Mouse (Mus musculus): ENCODE measurements at regions not wholly inside any gene's neighbourhood (a gene's known extent, or its start where the extent isn't known, plus 50 kb on each side); places are given as distances from the start of the nearest gene placed in this dataset.

DNA sequence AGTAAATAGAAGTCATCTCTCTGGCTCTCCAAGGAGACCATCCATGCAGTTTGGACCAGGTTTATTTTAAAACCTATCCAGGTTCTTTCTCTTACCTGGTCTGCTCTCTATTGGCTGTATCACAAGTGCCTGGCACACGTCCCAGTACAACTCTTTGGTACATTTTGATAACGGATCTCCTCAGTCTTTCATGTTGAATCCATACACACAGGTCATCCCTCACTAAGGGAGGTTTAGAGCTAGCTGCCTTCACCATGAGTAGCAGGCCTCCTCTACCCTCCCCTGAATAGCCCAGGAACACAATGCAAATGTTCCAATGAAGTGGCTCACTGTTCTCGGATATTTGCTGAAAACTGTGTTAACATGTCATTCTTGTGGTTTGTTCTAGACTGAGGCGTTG, 84.2 kb upstream of the Pcgf5 start:
- Histone ChIP-seq H3K36me3 (ENCODE audit: control insufficient read depth, insufficient read depth, low read length) (no peaks in the 10 kb centered on the region), H3K4me1 (ENCODE audit: control insufficient read depth, insufficient read depth, low read length) (no peaks in the 10 kb centered on the region), H3K9ac (replicated peaks; ENCODE audit: low read depth, low read length) (no peak overlapping the region), H3K27me3 (ENCODE audit: control insufficient read depth, insufficient read depth, low read length) (no peaks in the 10 kb centered on the region), H3K9me3 (ENCODE audit: control insufficient read depth, low read depth, low read length) (no peaks in the 10 kb centered on the region), H3K27ac (ENCODE audit: low read length) (no peak overlapping the region), H3K4me2 (replicated peaks; ENCODE audit: low read depth, low read length) (no peak overlapping the region), H3K4me3 (ENCODE audit: low read depth, low read length) (no peak overlapping the region)
- WGBS, result 73% methylated on average over 4 of the region's 4 CpGs
- ATAC-seq (ENCODE audit: insufficient number of reproducible peaks, insufficient read depth, low FRiP score, low read depth), result no peak

DNA sequence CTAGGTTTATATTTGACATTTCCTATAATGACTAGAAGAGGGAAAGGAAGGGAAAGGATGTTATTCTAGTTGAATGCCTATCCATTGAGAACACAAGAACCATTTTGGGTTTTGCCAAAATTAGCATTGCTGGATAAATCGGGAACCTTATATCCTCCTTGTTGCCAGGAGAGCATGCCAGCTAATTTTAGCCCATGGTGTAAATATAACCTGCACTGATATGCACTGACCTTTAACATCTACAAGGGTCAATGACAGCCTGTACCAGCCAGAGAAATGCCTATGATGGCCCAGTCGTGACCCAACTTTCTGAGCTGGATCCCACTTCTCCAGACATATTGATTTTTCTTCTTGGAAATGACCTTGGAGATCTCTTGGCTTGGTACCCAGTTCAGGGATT, 83.7 kb upstream of the Pcgf5 start:
- 79% methylated on average over 2 of the region's 2 CpGs for WGBS
- Histone ChIP-seq H3K4me2 (replicated peaks; ENCODE audit: low read depth, low read length) (no peak overlapping the region), H3K4me3 (ENCODE audit: low read depth, low read length) (no peak overlapping the region), H3K4me1 (ENCODE audit: control insufficient read depth, insufficient read depth, low read length) (no peaks in the 10 kb centered on the region), H3K9me3 (ENCODE audit: control insufficient read depth, low read depth, low read length) (no peaks in the 10 kb centered on the region), H3K27me3 (ENCODE audit: control insufficient read depth, insufficient read depth, low read length) (no peaks in the 10 kb centered on the region), H3K36me3 (ENCODE audit: control insufficient read depth, insufficient read depth, low read length) (no peaks in the 10 kb centered on the region), H3K27ac (ENCODE audit: low read length) (no peak overlapping the region), H3K9ac (replicated peaks; ENCODE audit: low read depth, low read length) (no peak overlapping the region)
- no peak for ATAC-seq (ENCODE audit: insufficient number of reproducible peaks, insufficient read depth, low FRiP score, low read depth)

DNA sequence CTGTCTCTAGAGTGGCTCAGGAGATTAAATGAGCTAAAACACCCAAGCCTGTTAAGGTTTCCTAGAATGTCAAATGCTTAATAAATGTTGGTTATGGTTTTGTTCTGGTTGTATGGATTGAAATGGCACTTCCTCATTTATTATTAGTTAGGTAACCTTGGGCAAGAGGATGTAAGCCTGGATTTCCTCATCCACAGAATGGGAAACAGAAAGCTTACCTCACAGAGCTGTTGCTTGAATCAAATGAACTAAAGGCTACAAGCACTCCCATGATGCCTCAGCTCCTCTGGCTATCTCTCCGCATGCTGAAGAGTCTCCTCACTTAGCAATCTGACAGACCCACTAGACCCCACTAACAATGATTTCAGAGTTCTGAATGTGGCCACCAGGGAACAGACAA, 82.8 kb upstream of the Pcgf5 start:
- Histone ChIP-seq H3K36me3 (ENCODE audit: control insufficient read depth, insufficient read depth, low read length) (no peaks in the 10 kb centered on the region), H3K9me3 (ENCODE audit: control insufficient read depth, low read depth, low read length) (no peaks in the 10 kb centered on the region), H3K4me3 (ENCODE audit: low read depth, low read length) (no peak overlapping the region), H3K4me2 (replicated peaks; ENCODE audit: low read depth, low read length) (no peak overlapping the region), H3K27ac (ENCODE audit: low read length) (no peak overlapping the region), H3K4me1 (ENCODE audit: control insufficient read depth, insufficient read depth, low read length) (no peaks in the 10 kb centered on the region), H3K9ac (replicated peaks; ENCODE audit: low read depth, low read length) (no peak overlapping the region), H3K27me3 (ENCODE audit: control insufficient read depth, insufficient read depth, low read length) (no peaks in the 10 kb centered on the region)
- ATAC-seq (ENCODE audit: insufficient number of reproducible peaks, insufficient read depth, low FRiP score, low read depth), result no peak
- WGBS, result 91% methylated on average over 1 of the region's 1 CpGs

DNA sequence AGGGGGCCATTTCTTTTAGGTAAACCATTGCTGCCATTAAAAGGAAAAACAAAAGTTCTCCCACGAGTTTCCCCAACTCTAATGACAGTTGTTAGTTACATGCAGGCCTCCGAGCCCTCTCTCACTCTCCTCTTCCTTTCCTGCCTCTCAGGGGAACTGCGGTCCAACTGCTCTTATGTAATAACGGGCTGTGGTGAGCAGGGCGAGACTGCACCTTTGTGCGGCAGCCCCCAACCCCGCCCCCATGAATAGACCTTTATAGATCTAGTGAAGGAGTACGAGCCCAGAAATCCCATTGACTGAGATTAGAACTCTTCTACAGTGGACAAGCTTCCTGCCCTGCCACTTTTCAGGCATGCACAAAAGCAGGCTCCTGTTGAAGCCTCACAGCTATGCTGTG, 81.8 kb upstream of the Pcgf5 start:
- no peaks in the 10 kb centered on the region for H3K36me3 ChIP-seq (ENCODE audit: control insufficient read depth, insufficient read depth, low read length)
- no peak overlapping the region for H3K9ac ChIP-seq (replicated peaks; ENCODE audit: low read depth, low read length)
- 69% methylated on average over 8 of the region's 8 CpGs for WGBS
- no peaks in the 10 kb centered on the region for H3K27me3 ChIP-seq (ENCODE audit: control insufficient read depth, insufficient read depth, low read length)
- no peak for ATAC-seq (ENCODE audit: insufficient number of reproducible peaks, insufficient read depth, low FRiP score, low read depth)
- no peak overlapping the region for H3K27ac ChIP-seq (ENCODE audit: low read length)
- no peaks in the 10 kb centered on the region for H3K4me1 ChIP-seq (ENCODE audit: control insufficient read depth, insufficient read depth, low read length)
- H3K4me3 ChIP-seq (ENCODE audit: low read depth, low read length), result no peak overlapping the region
- no peak overlapping the region for H3K4me2 ChIP-seq (replicated peaks; ENCODE audit: low read depth, low read length)
- no peaks in the 10 kb centered on the region for H3K9me3 ChIP-seq (ENCODE audit: control insufficient read depth, low read depth, low read length)

DNA sequence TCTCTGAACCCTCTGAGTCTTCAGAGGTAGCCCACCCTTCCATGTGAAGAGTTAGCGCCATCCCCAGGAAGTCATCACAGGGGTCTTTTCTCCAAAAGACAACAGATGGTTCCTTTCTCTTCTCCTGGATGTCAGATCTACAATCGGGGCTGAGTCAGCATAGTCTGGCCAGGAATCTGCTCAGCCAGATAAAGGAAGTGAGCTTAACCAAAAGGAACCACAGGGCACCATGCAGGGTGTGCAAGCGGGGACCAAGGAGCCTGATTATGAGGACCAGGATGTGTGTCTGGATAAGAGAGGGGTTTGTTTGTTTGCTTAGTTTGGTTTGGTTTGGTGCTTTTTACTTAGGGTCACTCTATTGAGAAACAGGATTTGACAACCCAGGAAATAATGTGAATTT, 74.6 kb upstream of the Pcgf5 start:
- no peak overlapping the region for H3K4me2 ChIP-seq (replicated peaks; ENCODE audit: low read depth, low read length)
- H3K27ac ChIP-seq (ENCODE audit: low read length), result no peak overlapping the region
- WGBS, result 49% methylated on average over 3 of the region's 3 CpGs
- no peaks in the 10 kb centered on the region for H3K9me3 ChIP-seq (ENCODE audit: control insufficient read depth, low read depth, low read length)
- no peak for ATAC-seq (ENCODE audit: insufficient number of reproducible peaks, insufficient read depth, low FRiP score, low read depth)
- H3K4me1 ChIP-seq (ENCODE audit: control insufficient read depth, insufficient read depth, low read length), result no peaks in the 10 kb centered on the region
- H3K4me3 ChIP-seq (ENCODE audit: low read depth, low read length), result no peak overlapping the region
- no peak overlapping the region for H3K9ac ChIP-seq (replicated peaks; ENCODE audit: low read depth, low read length)
- H3K36me3 ChIP-seq (ENCODE audit: control insufficient read depth, insufficient read depth, low read length), result no peaks in the 10 kb centered on the region
- no peaks in the 10 kb centered on the region for H3K27me3 ChIP-seq (ENCODE audit: control insufficient read depth, insufficient read depth, low read length)

DNA sequence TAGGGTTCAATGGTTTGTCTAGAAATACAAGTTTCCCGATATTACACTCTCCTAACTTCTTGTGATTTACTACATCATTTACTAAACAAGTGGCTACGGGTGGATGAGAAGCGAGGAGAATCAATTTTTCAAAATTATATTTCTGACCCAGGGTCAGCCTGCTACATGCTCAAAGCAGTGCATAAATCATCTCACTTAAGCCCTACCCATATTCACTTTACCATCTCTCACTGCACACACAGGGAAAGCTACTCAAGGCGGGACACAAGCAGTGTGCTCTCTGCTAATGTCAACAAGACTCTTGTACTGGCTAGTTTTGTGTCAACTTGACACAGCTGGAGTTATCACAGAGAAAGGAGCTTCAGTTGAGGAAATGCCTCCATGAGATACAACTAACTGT, 62.6 kb upstream of the Pcgf5 start:
- no peak overlapping the region for H3K4me2 ChIP-seq (replicated peaks; ENCODE audit: low read depth, low read length)
- H3K27ac ChIP-seq (ENCODE audit: low read length), result no peak overlapping the region
- no peaks in the 10 kb centered on the region for H3K36me3 ChIP-seq (ENCODE audit: control insufficient read depth, insufficient read depth, low read length)
- H3K9ac ChIP-seq (replicated peaks; ENCODE audit: low read depth, low read length), result no peak overlapping the region
- H3K4me3 ChIP-seq (ENCODE audit: low read depth, low read length), result no peak overlapping the region
- ATAC-seq (ENCODE audit: insufficient number of reproducible peaks, insufficient read depth, low FRiP score, low read depth), result no peak
- no peaks in the 10 kb centered on the region for H3K4me1 ChIP-seq (ENCODE audit: control insufficient read depth, insufficient read depth, low read length)
- no peaks in the 10 kb centered on the region for H3K27me3 ChIP-seq (ENCODE audit: control insufficient read depth, insufficient read depth, low read length)
- 53% methylated on average over 4 of the region's 4 CpGs for WGBS
- H3K9me3 ChIP-seq (ENCODE audit: control insufficient read depth, low read depth, low read length), result no peaks in the 10 kb centered on the region

DNA sequence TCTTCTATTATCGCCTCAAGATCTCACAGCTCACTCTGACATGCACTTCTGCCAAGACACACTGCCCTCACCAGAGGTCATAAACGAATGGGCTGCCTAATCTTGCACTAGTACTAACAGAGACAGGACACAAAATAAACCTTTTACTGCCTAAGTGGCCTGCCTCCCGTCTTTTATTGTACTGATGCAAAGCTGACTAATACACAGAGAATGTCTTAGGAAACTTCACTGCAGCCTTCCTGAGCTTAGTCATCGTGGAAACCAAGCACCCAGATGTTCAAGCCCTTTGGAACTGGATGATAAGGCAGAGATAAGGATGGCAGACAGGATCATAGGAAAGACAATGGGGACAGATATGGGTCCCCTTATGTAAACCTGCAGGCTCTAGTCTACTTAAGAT, 57.3 kb upstream of the Pcgf5 start:
- no peak overlapping the region for H3K9ac ChIP-seq (replicated peaks; ENCODE audit: low read depth, low read length)
- no peak for ATAC-seq (ENCODE audit: insufficient number of reproducible peaks, insufficient read depth, low FRiP score, low read depth)
- no peak overlapping the region for H3K4me2 ChIP-seq (replicated peaks; ENCODE audit: low read depth, low read length)
- H3K9me3 ChIP-seq (ENCODE audit: control insufficient read depth, low read depth, low read length), result no peaks in the 10 kb centered on the region
- H3K36me3 ChIP-seq (ENCODE audit: control insufficient read depth, insufficient read depth, low read length), result no peaks in the 10 kb centered on the region
- WGBS, result 19% methylated on average over 4 of the region's 4 CpGs
- H3K4me3 ChIP-seq (ENCODE audit: low read depth, low read length), result no peak overlapping the region
- no peaks in the 10 kb centered on the region for H3K4me1 ChIP-seq (ENCODE audit: control insufficient read depth, insufficient read depth, low read length)
- no peaks in the 10 kb centered on the region for H3K27me3 ChIP-seq (ENCODE audit: control insufficient read depth, insufficient read depth, low read length)
- H3K27ac ChIP-seq (ENCODE audit: low read length), result no peak overlapping the region

DNA sequence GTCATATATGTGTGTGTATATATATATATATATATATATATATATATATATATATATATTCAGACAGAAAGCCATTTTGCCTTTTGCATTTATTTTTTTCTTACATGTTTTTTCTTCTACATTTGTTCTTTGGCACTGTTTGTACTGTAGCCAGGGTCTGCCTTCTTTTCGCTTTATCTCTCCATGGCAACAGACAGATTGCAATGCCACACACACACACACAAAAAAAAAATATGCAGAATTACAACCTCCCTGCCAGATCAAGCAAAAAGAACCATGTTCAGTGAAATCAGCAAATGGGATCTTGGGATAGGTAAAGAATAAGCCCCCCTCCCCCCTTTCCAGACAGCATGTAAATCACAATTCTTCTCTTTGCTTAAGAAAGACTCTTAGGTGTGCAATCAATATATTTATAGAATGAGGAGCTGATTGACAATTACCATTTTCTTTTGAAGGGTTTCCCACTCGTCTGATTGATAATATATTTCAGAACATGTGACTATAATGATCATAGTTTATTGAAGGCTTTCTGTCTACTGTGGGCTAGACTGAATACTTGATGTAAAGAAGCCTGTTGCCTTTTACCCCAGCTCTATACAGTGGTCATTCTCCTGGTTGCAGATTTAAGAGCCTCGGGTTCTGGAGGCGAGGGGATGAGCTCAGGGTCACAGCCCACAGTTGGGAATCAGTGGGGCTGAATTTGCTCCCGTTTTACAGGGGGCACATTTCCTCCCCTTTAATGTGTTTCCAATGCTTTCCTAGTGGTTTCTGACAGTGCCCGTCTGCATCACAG, 54.7 kb upstream of the Pcgf5 start:
- H3K4me3 ChIP-seq (ENCODE audit: low read depth, low read length), result no peak overlapping the region
- H3K27ac ChIP-seq (ENCODE audit: low read length), result no peak overlapping the region
- no peaks in the 10 kb centered on the region for H3K27me3 ChIP-seq (ENCODE audit: control insufficient read depth, insufficient read depth, low read length)
- no peak overlapping the region for H3K9ac ChIP-seq (replicated peaks; ENCODE audit: low read depth, low read length)
- no peak overlapping the region for H3K4me2 ChIP-seq (replicated peaks; ENCODE audit: low read depth, low read length)
- H3K4me1 ChIP-seq (ENCODE audit: control insufficient read depth, insufficient read depth, low read length), result no peaks in the 10 kb centered on the region
- H3K36me3 ChIP-seq (ENCODE audit: control insufficient read depth, insufficient read depth, low read length), result no peaks in the 10 kb centered on the region
- WGBS, result 80% methylated on average over 6 of the region's 6 CpGs
- no peak for ATAC-seq (ENCODE audit: insufficient number of reproducible peaks, insufficient read depth, low FRiP score, low read depth)
- no peaks in the 10 kb centered on the region for H3K9me3 ChIP-seq (ENCODE audit: control insufficient read depth, low read depth, low read length)
